Mouse (Mus musculus): ENCODE measurements around the gene Ssh1. TPM values are rescaled to one million over a fixed set of nuclear protein-coding genes. Genes with fewer than 3 reads are reported as not detected.

Gene Ssh1
- polyA plus RNA-seq, 1 experiment = 16.4 TPM

- H3K4me1 ChIP-seq (ENCODE audit: control insufficient read depth, insufficient read depth, insufficient read length) = no peaks in the 10 kb centered on the region; the same call in 1 of the 2 replicates
- 68% methylated on average over 18 of the region's 18 CpGs for WGBS
- peak overlapping the region; percentile 29; the same call in 1 of the 2 replicates for H3K27ac ChIP-seq (ENCODE audit: insufficient read depth, low read length)
- no peak for TF ChIP-seq CTCF (IDR thresholded peaks at IDR 0.05; ENCODE audit: extremely low read depth, insufficient read depth, insufficient read length, insufficient replicate concordance)
- TF ChIP-seq POLR2A (IDR thresholded peaks at IDR 0.05; ENCODE audit: low read depth, low read length) = no peak
- no peak overlapping the region for H3K4me3 ChIP-seq (ENCODE audit: extremely low read depth, insufficient read depth, insufficient read length)
- H3K36me3 ChIP-seq (ENCODE audit: control insufficient read depth, insufficient read depth, low read length) = peaks cover 11% of the 10 kb centered on the region
- no peak for DNase-seq (ENCODE audit: low read depth in 1 of 2, low spot score in 2 of 2)
- no peaks in the 10 kb centered on the region for H3K27me3 ChIP-seq (ENCODE audit: control insufficient read depth, insufficient read depth, low read length)
Observed at GRCm38 (mm10) chr5:113972589-113973515, 20.8 kb downstream of the Ssh1 start.

GRCm38 (mm10) chr5:113971434-113971960, 22.2 kb downstream of the Ssh1 start:
- TF ChIP-seq CTCF (IDR thresholded peaks at IDR 0.05; ENCODE audit: extremely low read depth, insufficient read depth, insufficient read length, insufficient replicate concordance) = no peak
- no peak for TF ChIP-seq POLR2A (IDR thresholded peaks at IDR 0.05; ENCODE audit: low read depth, low read length)
- H3K4me3 ChIP-seq (ENCODE audit: extremely low read depth, insufficient read depth, insufficient read length) = no peak overlapping the region
- H3K27me3 ChIP-seq (ENCODE audit: control insufficient read depth, insufficient read depth, low read length) = no peaks in the 10 kb centered on the region
- H3K27ac ChIP-seq (ENCODE audit: insufficient read depth, low read length) = no peak overlapping the region
- peaks cover 8% of the 10 kb centered on the region for H3K36me3 ChIP-seq (ENCODE audit: control insufficient read depth, insufficient read depth, low read length)
- DNase-seq (ENCODE audit: low read depth in 1 of 2, low spot score in 2 of 2) = no peak
- 92% methylated on average over 10 of the region's 10 CpGs for WGBS
- no peaks in the 10 kb centered on the region; the same call in 1 of the 2 replicates for H3K4me1 ChIP-seq (ENCODE audit: control insufficient read depth, insufficient read depth, insufficient read length)

- peaks cover 13% of the 10 kb centered on the region for H3K36me3 ChIP-seq (ENCODE audit: control insufficient read depth, insufficient read depth, low read length)
Observed at GRCm38 (mm10) chr5:113968371-113968770, 25.3 kb downstream of the Ssh1 start.

GRCm38 (mm10) chr5:113966452-113967150, 27.1 kb downstream of the Ssh1 start:
- TF ChIP-seq CTCF (IDR thresholded peaks at IDR 0.05; ENCODE audit: extremely low read depth, insufficient read depth, insufficient read length, insufficient replicate concordance) (no peak), POLR2A (IDR thresholded peaks at IDR 0.05; ENCODE audit: low read depth, low read length) (no peak)
- no peak overlapping the region for H3K27ac ChIP-seq (ENCODE audit: insufficient read depth, low read length)
- 89% methylated on average over 13 of the region's 13 CpGs for WGBS

More at GRCm38 (mm10) chr5:113968371-113968770, 25.3 kb downstream of the Ssh1 start:
- WGBS = 90% methylated on average over 11 of the region's 11 CpGs
- Histone ChIP-seq H3K27ac (ENCODE audit: insufficient read depth, low read length) (no peak overlapping the region), H3K4me1 (ENCODE audit: control insufficient read depth, insufficient read depth, insufficient read length) (no peaks in the 10 kb centered on the region), H3K4me3 (ENCODE audit: extremely low read depth, insufficient read depth, insufficient read length) (no peak overlapping the region), H3K27me3 (ENCODE audit: control insufficient read depth, insufficient read depth, low read length) (no peaks in the 10 kb centered on the region)
- DNase-seq (ENCODE audit: low read depth in 1 of 2, low spot score in 2 of 2) = no peak
- TF ChIP-seq CTCF (IDR thresholded peaks at IDR 0.05; ENCODE audit: extremely low read depth, insufficient read depth, insufficient read length, insufficient replicate concordance) = no peak
- TF ChIP-seq POLR2A (IDR thresholded peaks at IDR 0.05; ENCODE audit: low read depth, low read length) = no peak

GRCm38 (mm10) chr5:113965659-113966185, 28.0 kb downstream of the Ssh1 start:
- WGBS = 94% methylated on average over 7 of the region's 7 CpGs
- no peaks in the 10 kb centered on the region for H3K4me1 ChIP-seq (ENCODE audit: control insufficient read depth, insufficient read depth, insufficient read length)
- no peaks in the 10 kb centered on the region for H3K27me3 ChIP-seq (ENCODE audit: control insufficient read depth, insufficient read depth, low read length)
- H3K36me3 ChIP-seq (ENCODE audit: control insufficient read depth, insufficient read depth, low read length) = peaks cover 14% of the 10 kb centered on the region
- H3K27ac ChIP-seq (ENCODE audit: insufficient read depth, low read length) = no peak overlapping the region
- TF ChIP-seq CTCF (IDR thresholded peaks at IDR 0.05; ENCODE audit: extremely low read depth, insufficient read depth, insufficient read length, insufficient replicate concordance) = no peak
- TF ChIP-seq POLR2A (IDR thresholded peaks at IDR 0.05; ENCODE audit: low read depth, low read length) = no peak
- H3K4me3 ChIP-seq (ENCODE audit: extremely low read depth, insufficient read depth, insufficient read length) = no peak overlapping the region
- no peak for DNase-seq (ENCODE audit: low read depth in 1 of 2, low spot score in 2 of 2)

More at GRCm38 (mm10) chr5:113966452-113967150, 27.1 kb downstream of the Ssh1 start:
- DNase-seq (ENCODE audit: low read depth in 1 of 2, low spot score in 2 of 2) = no peak
- Histone ChIP-seq H3K4me1 (ENCODE audit: control insufficient read depth, insufficient read depth, insufficient read length) (no peaks in the 10 kb centered on the region), H3K4me3 (ENCODE audit: extremely low read depth, insufficient read depth, insufficient read length) (no peak overlapping the region), H3K36me3 (ENCODE audit: control insufficient read depth, insufficient read depth, low read length) (peaks cover 13% of the 10 kb centered on the region), H3K27me3 (ENCODE audit: control insufficient read depth, insufficient read depth, low read length) (no peaks in the 10 kb centered on the region)

- H3K27ac ChIP-seq (ENCODE audit: insufficient read depth, low read length) = no peak overlapping the region
- H3K27me3 ChIP-seq (ENCODE audit: control insufficient read depth, insufficient read depth, low read length) = no peaks in the 10 kb centered on the region
- no peak for DNase-seq (ENCODE audit: low read depth in 1 of 2, low spot score in 2 of 2)
- no peaks in the 10 kb centered on the region for H3K4me1 ChIP-seq (ENCODE audit: control insufficient read depth, insufficient read depth, insufficient read length)
- H3K36me3 ChIP-seq (ENCODE audit: control insufficient read depth, insufficient read depth, low read length) = peaks cover 14% of the 10 kb centered on the region
- WGBS = 94% methylated on average over 14 of the region's 14 CpGs
- no peak overlapping the region for H3K4me3 ChIP-seq (ENCODE audit: extremely low read depth, insufficient read depth, insufficient read length)
- TF ChIP-seq CTCF (IDR thresholded peaks at IDR 0.05; ENCODE audit: extremely low read depth, insufficient read depth, insufficient read length, insufficient replicate concordance) = no peak
- no peak for TF ChIP-seq POLR2A (IDR thresholded peaks at IDR 0.05; ENCODE audit: low read depth, low read length)
Observed at GRCm38 (mm10) chr5:113964972-113965371, 28.7 kb downstream of the Ssh1 start.

Data from spleen, adult 2 months (tissue).